Mouse (Mus musculus): ENCODE results near the gene Ttyh2. TPM values are rescaled to one million over a fixed set of nuclear protein-coding genes. Genes with fewer than 3 reads are reported as not detected.

Ttyh2 gene
- polyA plus RNA-seq (2016; fragmentation: Nextera tagmentation; extraction: Ambion mirVana), result 15.6 and 15.9 TPM in 2 replicates

GRCm38 (mm10) chr11:114675341-114675825 lies at the start of gene Ttyh2:
Gene Ttyh2, plus strand, starts transcription at chr11:114675431.
- under 1% methylated on average over 40 of the region's 40 CpGs for whole genome bisulfite sequencing
- peak; percentile 90 for DNase-seq (ENCODE audit: low spot score)
- peaks cover 56% of the 10 kb centered on the region for H3K4me1 ChIP-seq (replicated peaks)

GRCm38 (mm10) chr11:114626071-114626690 lies 49.0 kb upstream of the Ttyh2 start:
- H3K27me3 ChIP-seq (ENCODE audit: insufficient read depth, poor library complexity, severe bottlenecking), result 0 out of 2 replicates have a peak, but pooled peaks cover 5% of the 10 kb centered on the region
- no peaks in the 10 kb centered on the region for H3K4me1 ChIP-seq (replicated peaks)
- no peak for DNase-seq (ENCODE audit: low spot score)
- H3K9me3 ChIP-seq, result peaks cover 5% of the 10 kb centered on the region; the same call in 1 of the 2 replicates
- WGBS, result 86% methylated on average over 13 of the region's 13 CpGs
- H3K27ac ChIP-seq, result no peak overlapping the region
- no peak overlapping the region for H3K4me3 ChIP-seq
- no peaks in the 10 kb centered on the region for H3K36me3 ChIP-seq

More at GRCm38 (mm10) chr11:114675341-114675825, at the start of gene Ttyh2:
- peaks cover 21% of the 10 kb centered on the region for H3K27me3 ChIP-seq (ENCODE audit: insufficient read depth, poor library complexity, severe bottlenecking)
- no peaks in the 10 kb centered on the region for H3K9me3 ChIP-seq
- peak within 1 kb of the TSS; percentile 85 for H3K27ac ChIP-seq
- H3K4me3 ChIP-seq, result peak within 1 kb of the TSS; percentile 72
- H3K36me3 ChIP-seq, result peaks cover 41% of the 10 kb centered on the region

- DNase-seq (ENCODE audit: low spot score), result no peak
- WGBS, result 86% methylated on average over 6 of the region's 6 CpGs
- Histone ChIP-seq H3K9me3 (peaks cover 5% of the 10 kb centered on the region; the same call in 1 of the 2 replicates), H3K36me3 (no peaks in the 10 kb centered on the region), H3K27ac (no peak overlapping the region), H3K27me3 (ENCODE audit: insufficient read depth, poor library complexity, severe bottlenecking) (0 out of 2 replicates have a peak, but pooled peaks cover 5% of the 10 kb centered on the region), H3K4me1 (replicated peaks) (no peaks in the 10 kb centered on the region), H3K4me3 (no peak overlapping the region)
These were observed 48.2 kb upstream of the Ttyh2 start for GRCm38 (mm10) chr11:114627036-114627435.

DNA sequence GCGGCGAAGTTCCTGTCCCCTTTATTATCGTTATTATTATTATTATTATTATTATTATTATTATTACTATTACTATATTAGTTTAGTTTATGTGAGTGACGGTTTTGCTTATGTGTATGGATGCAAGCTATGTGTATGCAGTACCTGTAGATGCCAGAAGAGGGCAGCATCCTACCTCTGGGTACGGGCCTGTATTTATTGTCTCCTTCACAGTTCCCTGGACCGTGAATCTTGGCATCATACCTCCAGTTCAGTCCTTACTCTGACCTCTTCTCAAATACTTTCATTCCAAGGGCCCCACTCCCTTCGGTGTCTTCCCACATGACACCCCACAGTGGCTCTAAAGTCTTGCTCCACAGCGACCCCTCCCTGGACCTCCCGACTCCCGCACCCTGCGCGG lies 47.2 kb upstream of the Ttyh2 start:
- no peak overlapping the region for H3K4me3 ChIP-seq
- 72% methylated on average over 12 of the region's 12 CpGs for WGBS
- no peak overlapping the region for H3K27ac ChIP-seq
- no peaks in the 10 kb centered on the region for H3K4me1 ChIP-seq (replicated peaks)
- no peak for DNase-seq (ENCODE audit: low spot score)
- no peaks in the 10 kb centered on the region for H3K36me3 ChIP-seq
- peaks cover 5% of the 10 kb centered on the region; the same call in 1 of the 2 replicates for H3K9me3 ChIP-seq
- H3K27me3 ChIP-seq (ENCODE audit: insufficient read depth, poor library complexity, severe bottlenecking), result 0 out of 2 replicates have a peak, but pooled peaks cover 1% of the 10 kb centered on the region

DNA sequence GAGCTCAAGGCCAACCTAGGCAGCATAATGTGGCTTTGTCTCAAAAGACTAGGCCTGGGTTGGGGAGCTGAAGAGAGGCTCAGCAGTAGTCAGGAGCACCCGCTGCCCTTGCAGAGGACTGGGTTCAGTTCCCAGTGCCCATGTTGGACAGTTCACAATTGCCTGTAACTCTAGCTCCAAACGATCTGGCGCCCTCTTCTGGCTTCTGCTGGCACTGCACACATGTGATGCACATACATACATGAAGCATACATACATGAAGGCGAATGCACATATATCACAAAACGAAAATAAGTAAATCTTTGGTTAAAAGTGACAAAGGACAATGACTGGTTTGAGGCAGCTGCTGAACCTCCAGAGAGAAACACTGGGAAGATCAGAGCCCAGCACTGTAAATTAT lies 45.2 kb upstream of the Ttyh2 start:
- H3K27ac ChIP-seq, result no peak overlapping the region
- no peaks in the 10 kb centered on the region for H3K4me1 ChIP-seq (replicated peaks)
- no peak for DNase-seq (ENCODE audit: low spot score)
- no peaks in the 10 kb centered on the region for H3K36me3 ChIP-seq
- WGBS, result 80% methylated on average over 5 of the region's 5 CpGs
- peaks cover 5% of the 10 kb centered on the region; the same call in 1 of the 2 replicates for H3K9me3 ChIP-seq
- 0 out of 2 replicates have a peak, but pooled peaks cover 5% of the 10 kb centered on the region for H3K27me3 ChIP-seq (ENCODE audit: insufficient read depth, poor library complexity, severe bottlenecking)
- no peak overlapping the region for H3K4me3 ChIP-seq

GRCm38 (mm10) chr11:114632266-114632665 lies 43.0 kb upstream of the Ttyh2 start:
- Histone ChIP-seq H3K36me3 (no peaks in the 10 kb centered on the region), H3K4me1 (replicated peaks) (peaks cover 16% of the 10 kb centered on the region), H3K9me3 (peaks cover 5% of the 10 kb centered on the region; the same call in 1 of the 2 replicates), H3K27ac (no peak overlapping the region), H3K27me3 (ENCODE audit: insufficient read depth, poor library complexity, severe bottlenecking) (peaks cover 18% of the 10 kb centered on the region), H3K4me3 (no peak overlapping the region)
- no peak for DNase-seq (ENCODE audit: low spot score)
- 83% methylated on average over 8 of the region's 8 CpGs for WGBS

DNA sequence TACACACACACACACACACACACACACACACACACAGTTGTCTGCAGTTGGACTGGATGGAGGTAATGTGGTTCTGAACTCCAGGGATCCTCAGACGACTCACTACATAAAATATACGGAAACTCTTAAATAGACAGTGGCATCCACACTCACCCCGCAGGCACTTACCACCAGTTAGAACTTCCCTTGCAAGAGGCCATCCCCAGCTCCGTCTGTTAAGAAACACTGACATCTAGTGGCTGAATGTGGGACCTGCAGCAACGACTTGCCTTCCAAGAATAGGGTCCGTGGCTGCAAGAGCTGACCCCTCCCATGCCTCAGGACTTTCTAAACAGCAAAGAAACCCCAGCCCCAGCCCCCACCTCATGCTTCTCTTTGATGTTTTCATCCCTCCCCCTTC lies 38.9 kb upstream of the Ttyh2 start:
- WGBS, result 2% methylated on average over 6 of the region's 6 CpGs

GRCm38 (mm10) chr11:114636727-114637505 lies 38.3 kb upstream of the Ttyh2 start:
- H3K27me3 ChIP-seq (ENCODE audit: insufficient read depth, poor library complexity, severe bottlenecking), result peaks cover 59% of the 10 kb centered on the region
- 60% methylated on average over 35 of the region's 35 CpGs for WGBS
- no peaks in the 10 kb centered on the region for H3K9me3 ChIP-seq
- H3K4me3 ChIP-seq, result peak overlapping the region; percentile 21; the same call in 1 of the 2 replicates
- peak; percentile 27 for DNase-seq (ENCODE audit: low spot score)
- H3K27ac ChIP-seq, result no peak overlapping the region
- no peaks in the 10 kb centered on the region for H3K36me3 ChIP-seq
- peaks cover 50% of the 10 kb centered on the region for H3K4me1 ChIP-seq (replicated peaks)

More for the DNA sequence above, 38.9 kb upstream of the Ttyh2 start:
- Histone ChIP-seq H3K27me3 (ENCODE audit: insufficient read depth, poor library complexity, severe bottlenecking) (peaks cover 56% of the 10 kb centered on the region), H3K4me3 (peak overlapping the region; percentile 21; the same call in 1 of the 2 replicates), H3K27ac (no peak overlapping the region), H3K4me1 (replicated peaks) (peaks cover 44% of the 10 kb centered on the region), H3K9me3 (no peaks in the 10 kb centered on the region), H3K36me3 (no peaks in the 10 kb centered on the region)
- peak; percentile 92 for DNase-seq (ENCODE audit: low spot score)

GRCm38 (mm10) chr11:114638647-114639290 lies 36.5 kb upstream of the Ttyh2 start:
- H3K36me3 ChIP-seq, result no peaks in the 10 kb centered on the region
- WGBS, result 58% methylated on average over 10 of the region's 10 CpGs
- H3K27ac ChIP-seq, result no peak overlapping the region
- H3K27me3 ChIP-seq (ENCODE audit: insufficient read depth, poor library complexity, severe bottlenecking), result peaks cover 59% of the 10 kb centered on the region
- peak; percentile 5 for DNase-seq (ENCODE audit: low spot score)
- no peak overlapping the region for H3K4me3 ChIP-seq
- H3K9me3 ChIP-seq, result no peaks in the 10 kb centered on the region
- peaks cover 59% of the 10 kb centered on the region for H3K4me1 ChIP-seq (replicated peaks)

DNA sequence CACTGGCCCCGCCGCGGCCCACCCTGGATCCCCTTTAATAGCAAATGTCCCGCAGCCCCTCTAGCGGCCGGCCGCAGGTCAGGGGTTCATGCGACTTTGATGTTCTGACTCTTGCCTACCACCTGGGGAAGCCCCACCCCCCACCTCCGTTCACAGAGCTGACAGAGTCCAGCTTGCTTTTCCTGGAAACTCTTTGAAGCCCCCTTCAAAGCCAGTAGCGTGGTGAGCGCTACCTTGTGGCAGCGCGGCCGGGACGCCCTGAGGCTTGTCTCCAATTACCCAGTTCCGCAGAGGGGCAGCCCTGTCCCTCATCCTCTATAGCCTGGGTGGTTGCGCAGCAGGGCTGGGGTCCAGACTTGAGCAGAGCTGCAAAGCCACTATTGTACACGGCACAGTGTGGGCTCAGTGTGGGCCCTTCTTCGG lies 35.5 kb upstream of the Ttyh2 start:
- Histone ChIP-seq H3K9me3 (no peaks in the 10 kb centered on the region), H3K36me3 (no peaks in the 10 kb centered on the region), H3K27me3 (ENCODE audit: insufficient read depth, poor library complexity, severe bottlenecking) (peaks cover 57% of the 10 kb centered on the region), H3K4me3 (peak overlapping the region; percentile 35), H3K27ac (peak overlapping the region; percentile 68), H3K4me1 (replicated peaks) (peaks cover 59% of the 10 kb centered on the region)
- 1% methylated on average over 19 of the region's 19 CpGs for WGBS
- DNase-seq (ENCODE audit: low spot score), result peak; percentile 68

DNA sequence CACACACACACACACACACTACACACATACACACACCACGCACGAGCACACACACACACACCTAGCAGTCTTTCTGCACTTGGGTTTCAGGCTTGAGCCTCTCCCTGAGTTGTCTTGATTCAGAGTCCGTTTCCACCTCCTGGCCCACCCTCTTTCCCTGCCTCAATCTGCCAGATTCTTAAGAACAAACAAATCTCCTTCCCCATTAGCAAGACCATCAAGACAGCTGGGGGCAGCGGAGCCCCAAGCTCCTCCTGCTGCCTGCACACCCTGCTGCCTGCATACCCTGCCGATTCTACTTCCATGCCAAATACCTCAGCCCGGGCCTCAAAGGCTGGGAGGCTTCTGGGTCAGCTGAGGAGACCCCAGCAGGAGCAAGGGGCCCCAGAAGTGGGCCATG lies 34.6 kb upstream of the Ttyh2 start:
- Histone ChIP-seq H3K4me3 (no peak overlapping the region), H3K36me3 (no peaks in the 10 kb centered on the region), H3K9me3 (no peaks in the 10 kb centered on the region), H3K4me1 (replicated peaks) (peaks cover 58% of the 10 kb centered on the region), H3K27ac (peak overlapping the region; percentile 50; the same call in 1 of the 2 replicates), H3K27me3 (ENCODE audit: insufficient read depth, poor library complexity, severe bottlenecking) (peaks cover 51% of the 10 kb centered on the region)
- WGBS, result 38% methylated on average over 6 of the region's 6 CpGs
- peak; percentile 6 for DNase-seq (ENCODE audit: low spot score)

GRCm38 (mm10) chr11:114641136-114641535 lies 34.1 kb upstream of the Ttyh2 start:
- Histone ChIP-seq H3K9me3 (no peaks in the 10 kb centered on the region; the same call in 1 of the 2 replicates), H3K4me1 (replicated peaks) (peaks cover 53% of the 10 kb centered on the region), H3K27ac (0 out of 2 replicates have a peak overlapping the region, but pooled peaks have one; percentile 79), H3K36me3 (no peaks in the 10 kb centered on the region), H3K27me3 (ENCODE audit: insufficient read depth, poor library complexity, severe bottlenecking) (peaks cover 47% of the 10 kb centered on the region), H3K4me3 (no peak overlapping the region)
- no peak for DNase-seq (ENCODE audit: low spot score)
- WGBS, result 93% methylated on average over 8 of the region's 8 CpGs

All from hindbrain, embryonic 10.5 days (tissue).